ENCODE assay signal across 25 mouse cellular contexts in genomic region chr14:13029794-13030193, GRCm38 (mm10).
"Had no signal": no experiment of that assay in that cellular context is flagged by ENCODE, and none has a peak within 500 bp of the region (broad histone marks: within the 10 kb centered on the region; RNA-seq: fewer than 3 reads in every experiment).

No protein-coding gene starts in this region.

- H3K27me3 ChIP-seq: embryonic facial prominence, embryonic 12.5 days; embryonic facial prominence, embryonic 13.5 days; embryonic facial prominence, embryonic 15.5 days; forebrain, embryonic 12.5 days; forebrain, embryonic 13.5 days; forebrain, embryonic 15.5 days had no signal

- H3K4me2 ChIP-seq: embryonic facial prominence, embryonic 12.5 days; embryonic facial prominence, embryonic 13.5 days; embryonic facial prominence, embryonic 15.5 days; forebrain, embryonic 12.5 days; forebrain, embryonic 13.5 days; forebrain, embryonic 15.5 days had no signal

- H3K36me3 ChIP-seq: embryonic facial prominence, embryonic 10.5 days; embryonic facial prominence, embryonic 12.5 days; embryonic facial prominence, embryonic 13.5 days; embryonic facial prominence, embryonic 15.5 days; forebrain, embryonic 10.5 days; forebrain, embryonic 12.5 days; forebrain, embryonic 15.5 days had no signal

- DNase-seq: cerebellum, adult 9-10 months; cerebellum, adult 9-11 months; cerebellum, postnatal 10 days; cerebellum, postnatal 14 days; cerebellum, postnatal 25 days; cerebellum, postnatal 36 days; embryo, embryonic 11 days; forebrain, postnatal 0 days; gastrocnemius, adult 2 months; gastrocnemius, postnatal 10 days; gastrocnemius, postnatal 14 days; gastrocnemius, postnatal 25 days; gastrocnemius, postnatal 36 days; heart, adult 11 months; heart, adult 18-20 months; heart, adult 2 months had no signal

- H3K4me3 ChIP-seq: embryonic facial prominence, embryonic 10.5 days; embryonic facial prominence, embryonic 12.5 days; embryonic facial prominence, embryonic 13.5 days; embryonic facial prominence, embryonic 15.5 days; erythroblast, embryonic 14.5 days; forebrain, embryonic 10.5 days; forebrain, embryonic 12.5 days; forebrain, embryonic 13.5 days; forebrain, embryonic 15.5 days; gastrocnemius, adult 2 months; heart, adult 2 months had no signal
